Mouse (Mus musculus): ENCODE measurements around the gene Lrrc57. TPM values are rescaled to one million over a fixed set of nuclear protein-coding genes. Genes with fewer than 3 reads are reported as not detected.

Lrrc57 gene
- total and polyA plus RNA-seq, 2 experiments from 2014 or later: 26.1 to 38.5 TPM

DNA sequence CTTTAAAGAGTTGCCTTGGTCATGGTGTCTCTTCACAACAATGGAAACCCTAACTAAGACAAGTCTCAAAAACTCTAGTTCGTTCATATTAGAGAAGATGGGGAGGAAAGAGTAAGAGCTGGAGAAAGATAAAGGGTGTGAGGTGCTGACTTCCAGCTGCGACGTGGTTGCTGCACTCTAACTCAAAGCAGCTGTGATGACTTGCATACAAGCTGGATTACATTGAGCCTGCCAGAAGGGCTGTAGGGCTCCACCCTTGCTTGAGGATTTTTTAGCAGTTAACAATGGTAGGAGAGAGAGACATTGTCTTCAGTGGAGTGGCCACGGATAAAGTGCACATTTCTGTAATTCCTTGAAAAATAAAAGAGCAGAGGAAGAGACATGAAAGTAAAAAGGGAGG lies 37.5 kb upstream of the Lrrc57 start:
- WGBS: 64% methylated on average over 4 of the region's 4 CpGs
- Histone ChIP-seq H3K4me3 (ENCODE audit: low read depth, low read length) (no peak overlapping the region), H3K9ac (no peak overlapping the region), H3K27ac (ENCODE audit: low read depth, low read length) (no peak overlapping the region), H3K4me1 (ENCODE audit: insufficient read depth) (no peaks in the 10 kb centered on the region), H3K36me3 (ENCODE audit: insufficient read depth) (no peaks in the 10 kb centered on the region), H3K9me3 (ENCODE audit: low read length) (no peaks in the 10 kb centered on the region), H3K4me2 (ENCODE audit: low read depth) (no peak overlapping the region), H3K27me3 (ENCODE audit: insufficient read depth, low read length) (no peaks in the 10 kb centered on the region)
- no peak for TF ChIP-seq CTCF (IDR thresholded peaks at IDR 0.05; ENCODE audit: low read depth)
- DNase-seq (no peak), ATAC-seq (no peak)

DNA sequence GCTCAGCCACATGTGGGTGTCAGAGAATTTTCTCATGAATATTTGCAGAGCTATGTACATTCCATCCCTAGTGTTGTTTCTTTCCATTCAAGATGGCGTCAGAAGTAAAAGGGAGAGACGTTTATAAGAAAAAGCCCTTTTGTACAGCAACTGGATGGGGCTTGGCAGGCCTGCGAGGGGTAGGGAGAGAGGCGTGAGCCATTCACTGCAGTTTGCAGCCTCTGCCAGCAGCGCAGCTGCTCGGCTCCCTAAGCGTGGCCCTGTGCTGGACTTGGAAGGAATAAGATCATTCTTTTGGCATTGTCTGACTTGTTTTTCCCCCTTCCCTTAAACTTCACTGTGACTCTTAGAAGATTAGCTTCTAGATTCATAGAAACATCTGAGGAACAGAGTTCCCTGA lies 34.5 kb upstream of the Lrrc57 start:
- H3K36me3 ChIP-seq (ENCODE audit: insufficient read depth): no peaks in the 10 kb centered on the region

DNA sequence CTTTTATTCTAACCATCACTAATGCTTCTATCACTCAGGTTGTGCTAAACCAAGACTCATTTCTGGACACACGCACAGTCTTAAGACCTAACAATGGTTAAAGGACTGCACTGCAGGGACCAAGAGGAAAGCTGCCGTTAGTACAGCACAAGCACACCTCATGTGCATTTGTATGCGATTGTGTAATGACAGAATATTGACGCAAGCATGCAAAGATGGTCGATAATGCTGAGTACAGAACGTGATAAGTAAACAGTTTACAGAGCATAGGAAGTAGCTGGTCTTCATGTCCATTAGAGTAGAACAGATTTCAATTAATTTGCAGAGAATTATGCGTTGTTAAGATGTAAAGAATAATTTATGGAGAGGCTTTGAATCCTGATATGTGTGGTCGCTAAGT lies 31.5 kb upstream of the Lrrc57 start:
- H3K27me3 ChIP-seq (ENCODE audit: insufficient read depth, low read length): no peaks in the 10 kb centered on the region
- no peak for TF ChIP-seq CTCF (IDR thresholded peaks at IDR 0.05; ENCODE audit: low read depth)
- no peak overlapping the region for H3K9ac ChIP-seq
- DNase-seq (no peak), ATAC-seq (no peak)
- WGBS: 87% methylated on average over 8 of the region's 8 CpGs
- H3K36me3 ChIP-seq (ENCODE audit: insufficient read depth): no peaks in the 10 kb centered on the region
- no peak overlapping the region for H3K4me3 ChIP-seq (ENCODE audit: low read depth, low read length)
- H3K4me2 ChIP-seq (ENCODE audit: low read depth): no peak overlapping the region
- H3K9me3 ChIP-seq (ENCODE audit: low read length): no peaks in the 10 kb centered on the region
- H3K27ac ChIP-seq (ENCODE audit: low read depth, low read length): no peak overlapping the region
- H3K4me1 ChIP-seq (ENCODE audit: insufficient read depth): no peaks in the 10 kb centered on the region

More for the DNA sequence above, 34.5 kb upstream of the Lrrc57 start:
- ATAC-seq: peak; percentile 81
- Histone ChIP-seq H3K9me3 (ENCODE audit: low read length) (no peaks in the 10 kb centered on the region), H3K27ac (ENCODE audit: low read depth, low read length) (no peak overlapping the region), H3K9ac (no peak overlapping the region), H3K4me2 (ENCODE audit: low read depth) (no peak overlapping the region), H3K27me3 (ENCODE audit: insufficient read depth, low read length) (no peaks in the 10 kb centered on the region), H3K4me3 (ENCODE audit: low read depth, low read length) (no peak overlapping the region), H3K4me1 (ENCODE audit: insufficient read depth) (no peaks in the 10 kb centered on the region)
- TF ChIP-seq CTCF (IDR thresholded peaks at IDR 0.05; ENCODE audit: low read depth): no peak
- DNase-seq: peak; percentile 45
- WGBS: 30% methylated on average over 7 of the region's 7 CpGs

- no peaks in the 10 kb centered on the region for H3K36me3 ChIP-seq (ENCODE audit: insufficient read depth)
- H3K27ac ChIP-seq (ENCODE audit: low read depth, low read length): no peak overlapping the region
- ATAC-seq: no peak
- H3K4me1 ChIP-seq (ENCODE audit: insufficient read depth): peaks cover 6% of the 10 kb centered on the region; the same call in 1 of the 2 replicates
- no peak overlapping the region for H3K4me2 ChIP-seq (ENCODE audit: low read depth)
- H3K9ac ChIP-seq: no peak overlapping the region
- DNase-seq: no peak
- H3K9me3 ChIP-seq (ENCODE audit: low read length): no peaks in the 10 kb centered on the region
- WGBS: 72% methylated on average over 4 of the region's 4 CpGs
- no peaks in the 10 kb centered on the region for H3K27me3 ChIP-seq (ENCODE audit: insufficient read depth, low read length)
- H3K4me3 ChIP-seq (ENCODE audit: low read depth, low read length): no peak overlapping the region
- no peak for TF ChIP-seq CTCF (IDR thresholded peaks at IDR 0.05; ENCODE audit: low read depth)
Observed at GRCm38 (mm10) chr2:120631957-120632356, 22.6 kb upstream of the Lrrc57 start.

DNA sequence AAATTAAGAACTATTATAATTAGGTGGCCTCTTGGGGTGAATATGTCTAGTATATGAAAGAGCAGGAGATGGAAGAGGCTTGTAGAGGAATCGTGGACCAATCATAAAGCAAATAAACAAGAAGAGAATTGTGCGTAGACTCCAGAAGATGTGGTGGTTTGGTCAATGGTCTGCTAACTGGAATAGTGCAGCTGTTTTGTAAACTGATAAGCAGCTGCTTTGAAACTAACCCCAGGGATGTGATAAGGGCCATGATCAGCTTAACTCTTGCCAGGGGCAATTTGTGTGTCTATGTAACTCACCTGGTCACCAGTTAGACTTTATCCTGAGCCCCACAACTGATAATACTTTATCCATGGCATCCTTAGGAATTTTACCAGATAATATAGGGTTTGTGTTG lies 22.2 kb upstream of the Lrrc57 start:
- no peak overlapping the region for H3K27ac ChIP-seq (ENCODE audit: low read depth, low read length)
- WGBS: 83% methylated on average over 2 of the region's 2 CpGs
- DNase-seq (no peak), ATAC-seq (no peak)
- no peaks in the 10 kb centered on the region for H3K9me3 ChIP-seq (ENCODE audit: low read length)
- TF ChIP-seq CTCF (IDR thresholded peaks at IDR 0.05; ENCODE audit: low read depth): no peak
- H3K4me2 ChIP-seq (ENCODE audit: low read depth): no peak overlapping the region
- no peak overlapping the region for H3K4me3 ChIP-seq (ENCODE audit: low read depth, low read length)
- H3K9ac ChIP-seq: no peak overlapping the region
- H3K4me1 ChIP-seq (ENCODE audit: insufficient read depth): peaks cover 6% of the 10 kb centered on the region; the same call in 1 of the 2 replicates
- H3K27me3 ChIP-seq (ENCODE audit: insufficient read depth, low read length): no peaks in the 10 kb centered on the region
- no peaks in the 10 kb centered on the region for H3K36me3 ChIP-seq (ENCODE audit: insufficient read depth)

- Histone ChIP-seq H3K9ac (no peak overlapping the region), H3K27ac (ENCODE audit: low read depth, low read length) (no peak overlapping the region), H3K4me1 (ENCODE audit: insufficient read depth) (peaks cover 6% of the 10 kb centered on the region; the same call in 1 of the 2 replicates), H3K27me3 (ENCODE audit: insufficient read depth, low read length) (no peaks in the 10 kb centered on the region), H3K4me2 (ENCODE audit: low read depth) (no peak overlapping the region), H3K9me3 (ENCODE audit: low read length) (no peaks in the 10 kb centered on the region), H3K36me3 (ENCODE audit: insufficient read depth) (no peaks in the 10 kb centered on the region), H3K4me3 (ENCODE audit: low read depth, low read length) (no peak overlapping the region)
- ATAC-seq: no peak
- no peak for TF ChIP-seq CTCF (IDR thresholded peaks at IDR 0.05; ENCODE audit: low read depth)
- DNase-seq: no peak
- WGBS: 71% methylated on average over 2 of the region's 2 CpGs
Observed at GRCm38 (mm10) chr2:120630655-120631054, 21.3 kb upstream of the Lrrc57 start.

DNA sequence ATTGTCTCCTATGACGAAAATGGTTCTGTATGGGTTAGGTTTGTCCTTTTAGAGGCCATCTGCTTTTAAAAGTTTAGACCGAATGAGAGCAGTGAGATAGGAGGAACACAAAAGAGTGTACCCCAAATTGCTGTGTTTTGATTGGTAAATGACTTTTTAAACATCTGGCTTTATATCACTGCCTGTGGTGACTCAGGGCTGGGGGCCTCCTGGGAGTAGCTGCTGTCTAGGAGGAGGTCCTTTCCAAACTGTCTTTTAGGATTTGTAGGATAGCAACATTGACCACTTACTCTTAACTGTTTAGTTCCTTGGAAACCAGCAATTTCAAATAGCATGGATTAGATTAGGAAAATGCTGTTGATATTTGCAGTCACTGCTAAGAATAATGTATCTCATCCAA lies 20.9 kb upstream of the Lrrc57 start:
- no peak overlapping the region for H3K9ac ChIP-seq
- H3K27ac ChIP-seq (ENCODE audit: low read depth, low read length): no peak overlapping the region
- WGBS: 89% methylated on average over 2 of the region's 2 CpGs
- TF ChIP-seq CTCF (IDR thresholded peaks at IDR 0.05; ENCODE audit: low read depth): no peak
- H3K4me2 ChIP-seq (ENCODE audit: low read depth): no peak overlapping the region
- H3K36me3 ChIP-seq (ENCODE audit: insufficient read depth): no peaks in the 10 kb centered on the region
- peaks cover 6% of the 10 kb centered on the region; the same call in 1 of the 2 replicates for H3K4me1 ChIP-seq (ENCODE audit: insufficient read depth)
- no peak for ATAC-seq
- DNase-seq: no peak
- H3K4me3 ChIP-seq (ENCODE audit: low read depth, low read length): no peak overlapping the region
- no peaks in the 10 kb centered on the region for H3K9me3 ChIP-seq (ENCODE audit: low read length)
- no peaks in the 10 kb centered on the region for H3K27me3 ChIP-seq (ENCODE audit: insufficient read depth, low read length)

Measured in forebrain, postnatal 0 days (tissue).